Comparison of ENCODE assay signal across 8 mouse cellular contexts in genomic region chr10:80622661-80623456, GRCm38 (mm10). TPM values are rescaled to one million over a fixed set of nuclear protein-coding genes. Genes with fewer than 3 reads are reported as not detected.
DNase-seq lines count a peak whose midpoint lies in the region; ATAC-seq and TF ChIP-seq lines count a peak whose summit lies in the region.

Csnk1g2 (plus strand) TSS chr10:80622838.

- no peaks in the 10 kb centered on the region for H3K27me3 ChIP-seq in kidney, adult 2 months (replicated peaks; ENCODE audit: control insufficient read depth, insufficient read depth, low read length)
- no peaks in the 10 kb centered on the region for H3K27me3 ChIP-seq in limb, embryonic 13.5 days
- no peaks in the 10 kb centered on the region for H3K27me3 ChIP-seq in midbrain, embryonic 15.5 days (replicated peaks)
- H3K27me3 ChIP-seq in thymus, adult 2 months (ENCODE audit: control insufficient read depth, insufficient read depth, low read length) = no peaks in the 10 kb centered on the region

- peak within 1 kb of the TSS; percentile 89 for H3K27ac ChIP-seq in cortical plate, adult 2 months (ENCODE audit: insufficient read depth, low read length)
- H3K27ac ChIP-seq in kidney, adult 2 months (ENCODE audit: insufficient read depth, low read depth, low read length) = peak within 1 kb of the TSS; percentile 87
- peak within 1 kb of the TSS; percentile 86 for H3K27ac ChIP-seq in limb, embryonic 13.5 days
- H3K27ac ChIP-seq in midbrain, embryonic 15.5 days = peak within 1 kb of the TSS; percentile 98
- H3K27ac ChIP-seq in thymus, adult 2 months (ENCODE audit: control insufficient read depth, insufficient read depth, low read length) = peak within 1 kb of the TSS; percentile 99

- no peaks in the 10 kb centered on the region for H3K9me3 ChIP-seq in limb, embryonic 13.5 days
- no peaks in the 10 kb centered on the region for H3K9me3 ChIP-seq in midbrain, embryonic 15.5 days

- 2% methylated on average over 85 of the region's 85 CpGs for WGBS in kidney, adult 2 months
- WGBS in limb, embryonic 13.5 days = under 1% methylated on average over 58 of the region's 85 CpGs
- under 1% methylated on average over 80 of the region's 85 CpGs for WGBS in midbrain, embryonic 15.5 days
- 3% methylated on average over 85 of the region's 85 CpGs for WGBS in thymus, adult 2 months

- H3K4me3 ChIP-seq in cortical plate, adult 2 months (ENCODE audit: insufficient read depth, low read length) = peak within 1 kb of the TSS; percentile 94
- H3K4me3 ChIP-seq in kidney, adult 2 months (ENCODE audit: insufficient read depth, low read depth, low read length) = peak within 1 kb of the TSS; percentile 68
- peak within 1 kb of the TSS; percentile 90 for H3K4me3 ChIP-seq in limb, embryonic 13.5 days
- H3K4me3 ChIP-seq in midbrain, embryonic 15.5 days = peak within 1 kb of the TSS; percentile 76
- H3K4me3 ChIP-seq in thymus, adult 2 months (ENCODE audit: control insufficient read depth, insufficient read depth, low read length) = peak within 1 kb of the TSS; percentile 89

- DNase-seq in right cerebral cortex, postnatal 36 days (ENCODE audit: low spot score in 2 of 2) = peak; percentile 43 to 44
- DNase-seq in right cerebral cortex, postnatal 25 days = no peak
- DNase-seq in kidney, adult 2 months = peak; percentile 46
- peak; percentile 78 for DNase-seq in thymus, adult 2 months

- ATAC-seq in granulocyte monocyte progenitor cell, adult 5-6 weeks (replicated peaks; ENCODE audit: poor library complexity, severe bottlenecking) = peak; percentile 25
- ATAC-seq in limb, embryonic 13.5 days (ENCODE audit: low FRiP score, low read depth) = peak; percentile 13
- ATAC-seq in midbrain, embryonic 15.5 days (replicated peaks) = peak; percentile 21

- peaks cover 4% of the 10 kb centered on the region for H3K4me1 ChIP-seq in cortical plate, adult 2 months (ENCODE audit: control insufficient read depth, insufficient read depth, low read length)
- H3K4me1 ChIP-seq in kidney, adult 2 months (ENCODE audit: control insufficient read depth, insufficient read depth, low read length) = peaks cover 8% of the 10 kb centered on the region; the same call in 1 of the 2 replicates
- H3K4me1 ChIP-seq in limb, embryonic 13.5 days = peaks cover 34% of the 10 kb centered on the region
- H3K4me1 ChIP-seq in midbrain, embryonic 15.5 days = peaks cover 38% of the 10 kb centered on the region
- peaks cover 36% of the 10 kb centered on the region for H3K4me1 ChIP-seq in thymus, adult 2 months (replicated peaks; ENCODE audit: control insufficient read depth, insufficient read depth, low read length)

- no peak for TF ChIP-seq CTCF in cortical plate, adult 2 months (IDR thresholded peaks at IDR 0.05; ENCODE audit: extremely low read depth, insufficient read depth, low read length)
- TF ChIP-seq CTCF in kidney, adult 2 months (conservative IDR thresholded peaks at IDR 0.05; ENCODE audit: insufficient read depth, insufficient read length, low read depth, low read length) = no peak
- TF ChIP-seq CTCF in thymus, adult 2 months (IDR thresholded peaks at IDR 0.05; ENCODE audit: borderline replicate concordance, control insufficient read depth, extremely low read depth, insufficient read depth, low read length, poor library complexity) = no peak

- H3K36me3 ChIP-seq in kidney, adult 2 months (ENCODE audit: control insufficient read depth, insufficient read depth, low read length) = no peaks in the 10 kb centered on the region
- peaks cover 13% of the 10 kb centered on the region for H3K36me3 ChIP-seq in limb, embryonic 13.5 days
- H3K36me3 ChIP-seq in midbrain, embryonic 15.5 days (replicated peaks) = no peaks in the 10 kb centered on the region
- H3K36me3 ChIP-seq in thymus, adult 2 months (ENCODE audit: control insufficient read depth, insufficient read depth, low read length) = no peaks in the 10 kb centered on the region

- peak within 1 kb of the TSS; percentile 95 for H3K9ac ChIP-seq in limb, embryonic 13.5 days
- H3K9ac ChIP-seq in midbrain, embryonic 15.5 days = peak within 1 kb of the TSS; percentile 87

- peak within 1 kb of the TSS; percentile 99 for H3K4me2 ChIP-seq in limb, embryonic 13.5 days (replicated peaks)
- H3K4me2 ChIP-seq in midbrain, embryonic 15.5 days = peak within 1 kb of the TSS; percentile 89

- no peak for TF ChIP-seq POLR2A in cortical plate, adult 2 months (IDR thresholded peaks at IDR 0.05; ENCODE audit: extremely low read depth, insufficient read depth, low read length)
- TF ChIP-seq POLR2A in kidney, adult 2 months (IDR thresholded peaks at IDR 0.05; ENCODE audit: low read depth, low read length) = no peak
- peak; percentile 94 for TF ChIP-seq POLR2A in thymus, adult 2 months (IDR thresholded peaks at IDR 0.05; ENCODE audit: control insufficient read depth, extremely low read depth, insufficient read depth, low read length, poor library complexity)

RNA-seq across cellular contexts. Expression of gene Csnk1g2, which starts in this region (rescaled TPM):
- polyA plus RNA-seq in cortical plate, adult 2 months (2012; rRNA removed) = 294 and 314 TPM in 2 replicates
- total RNA-seq in granulocyte monocyte progenitor cell, adult 5-6 weeks (2014; fragmentation: Nextera tagmentation) = 47.7 and 65.2 TPM in 2 replicates
- 112 and 127 TPM in 2 replicates for total RNA-seq in granulocyte monocyte progenitor cell, adult 5-6 weeks (2017)
- polyA plus RNA-seq in kidney, adult 2 months (2012; rRNA removed) = 166 and 193 TPM in 2 replicates
- 148 and 159 TPM in 2 replicates for polyA plus RNA-seq in limb, embryonic 13.5 days (2015; fragmentation: Nextera tagmentation; extraction: Ambion mirVana)
- 107 and 123 TPM in 2 replicates for polyA plus RNA-seq in midbrain, embryonic 15.5 days (2015; fragmentation: Nextera tagmentation; extraction: Ambion mirVana)
- 492 and 499 TPM in 2 replicates for polyA plus RNA-seq in thymus, adult 2 months (2012; rRNA removed)
